Mouse (Mus musculus) 3134 (cell line): Measurements from ENCODE around the gene Galnt4.
A peak's percentile ranks its signal among the peaks of the same experiment; 100 is the strongest.

Experiments used
- DNase-seq: peaks from one replicate; pipeline ENCODE4 v3.0.0-alpha.2; 2011; ENCODE audit warnings: low spot score; ENCODE audit not compliant: insufficient read length; ENCODE audit errors: extremely low read depth

Galnt4 gene

DNA sequence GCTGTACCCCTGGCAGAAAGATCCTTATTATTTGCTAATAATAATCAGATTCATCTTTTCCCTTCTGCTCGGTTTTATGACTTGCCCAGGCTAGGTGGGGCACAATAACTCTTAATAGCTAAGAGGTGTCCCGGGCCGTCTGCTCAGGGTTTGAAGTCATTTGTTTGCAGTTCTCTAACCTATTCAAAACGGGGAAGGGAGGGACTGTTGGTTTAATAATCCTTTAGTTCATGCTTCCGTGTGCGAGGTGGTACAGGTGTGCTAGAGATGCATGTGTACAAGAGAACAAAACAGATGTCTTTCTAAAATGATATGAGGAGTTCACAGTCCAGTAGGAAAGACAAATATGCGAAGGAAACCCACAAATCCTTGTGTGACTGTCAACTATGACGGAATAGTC is 6.3 kb downstream of the Galnt4 start:
- DNase-seq, result no peak

DNA sequence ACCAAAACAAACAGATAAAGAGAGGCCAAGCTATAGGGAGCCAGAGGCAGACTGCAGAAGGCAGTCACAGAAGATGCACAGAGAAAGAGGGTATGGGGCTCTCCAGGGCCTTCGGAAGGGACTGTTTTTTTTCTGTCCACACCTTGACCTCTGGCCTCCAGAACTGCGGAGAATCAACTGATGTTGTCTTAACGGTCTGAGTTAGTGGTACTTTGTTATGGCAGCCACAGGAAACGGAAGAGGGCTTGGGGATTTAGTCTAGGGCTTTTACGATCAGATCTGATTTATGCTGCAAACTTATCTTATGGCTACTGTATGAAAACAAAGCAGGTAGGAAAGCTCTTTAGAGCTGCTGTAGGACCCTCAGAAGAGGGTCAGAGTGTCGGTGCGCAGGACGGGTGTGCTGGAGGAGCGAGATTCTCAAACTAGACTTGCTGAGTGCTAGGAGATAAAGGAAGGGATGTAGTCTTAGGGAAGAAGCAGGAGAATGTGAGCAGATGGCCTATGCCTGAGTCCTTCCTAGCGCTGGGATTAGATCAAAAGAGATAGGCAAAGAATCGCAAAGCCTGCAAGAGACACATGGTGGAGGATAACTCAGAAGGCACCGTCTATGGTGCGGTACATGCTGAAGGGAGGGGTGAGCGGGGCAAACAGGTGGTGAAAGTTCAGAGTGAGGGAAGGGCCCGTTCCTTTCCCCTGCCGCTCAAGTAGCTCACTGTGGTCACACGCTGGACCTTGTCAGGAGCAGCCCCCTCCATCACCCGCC is 7.7 kb downstream of the Galnt4 start:
- no peak for DNase-seq

DNA sequence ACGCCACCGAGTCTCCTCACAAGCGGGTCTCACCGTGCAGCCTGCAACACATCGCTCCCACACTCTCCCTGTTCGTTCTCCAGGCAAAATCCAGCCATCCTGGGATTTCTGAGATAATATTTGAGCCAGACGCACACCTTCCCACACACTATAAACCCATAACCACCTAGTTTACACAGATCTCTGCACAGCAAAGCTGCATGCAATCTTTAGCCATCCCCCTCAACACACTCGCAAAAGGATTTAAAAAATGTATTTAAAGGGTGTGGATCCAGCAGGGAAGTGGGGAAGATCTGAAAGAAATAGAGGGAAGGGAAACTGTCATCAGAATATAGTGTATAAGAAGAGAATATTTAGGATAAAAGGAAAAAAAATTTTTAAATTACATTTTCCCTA is 8.3 kb downstream of the Galnt4 start:
- DNase-seq, result no peak

DNA sequence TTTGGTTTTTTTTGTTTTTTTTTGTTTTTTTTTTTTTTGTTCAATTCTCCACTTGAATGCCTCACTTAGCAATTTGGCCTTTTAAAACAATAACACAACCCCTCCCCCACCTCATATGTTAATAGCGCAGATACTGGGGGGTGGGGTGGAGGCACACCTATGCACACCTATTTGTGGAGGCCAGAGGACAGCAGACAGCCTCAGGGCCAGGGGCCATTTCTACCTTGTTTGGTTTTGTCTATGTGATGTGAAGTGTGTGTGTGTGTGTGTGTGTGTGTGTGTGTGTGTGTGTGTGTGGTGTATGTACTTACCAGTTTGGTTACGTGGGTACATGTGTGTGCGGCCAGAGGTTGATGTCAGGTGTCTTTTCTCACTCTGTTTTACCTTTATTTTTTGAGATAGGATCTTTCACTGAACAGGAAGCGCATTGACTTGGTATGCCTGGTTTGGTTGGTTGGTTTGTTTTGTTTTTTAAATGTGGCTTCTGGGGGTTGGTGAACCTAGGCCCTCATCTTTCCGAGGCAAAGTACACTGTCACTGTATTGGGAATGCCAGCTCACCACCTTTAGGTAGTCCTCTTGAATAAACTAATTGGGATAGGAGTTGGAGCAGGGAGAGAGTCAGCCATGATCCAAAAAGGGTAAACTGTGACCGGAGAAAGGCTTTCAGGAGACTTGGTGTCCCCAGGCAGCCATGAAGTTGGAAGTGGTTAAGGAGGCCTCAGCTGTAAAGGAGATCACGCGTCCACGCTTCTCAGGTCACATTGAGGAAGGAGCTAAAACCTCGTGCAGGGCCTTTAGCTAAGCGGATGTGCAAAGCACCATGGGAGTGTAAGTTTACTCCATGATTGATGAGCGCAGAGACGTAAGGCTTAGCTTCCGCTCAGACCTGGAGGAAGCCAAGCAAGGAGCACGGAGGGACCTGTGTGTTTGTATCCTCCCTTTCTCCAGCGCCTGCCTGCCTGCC is 9.0 kb downstream of the Galnt4 start:
- DNase-seq, result no peak

DNA sequence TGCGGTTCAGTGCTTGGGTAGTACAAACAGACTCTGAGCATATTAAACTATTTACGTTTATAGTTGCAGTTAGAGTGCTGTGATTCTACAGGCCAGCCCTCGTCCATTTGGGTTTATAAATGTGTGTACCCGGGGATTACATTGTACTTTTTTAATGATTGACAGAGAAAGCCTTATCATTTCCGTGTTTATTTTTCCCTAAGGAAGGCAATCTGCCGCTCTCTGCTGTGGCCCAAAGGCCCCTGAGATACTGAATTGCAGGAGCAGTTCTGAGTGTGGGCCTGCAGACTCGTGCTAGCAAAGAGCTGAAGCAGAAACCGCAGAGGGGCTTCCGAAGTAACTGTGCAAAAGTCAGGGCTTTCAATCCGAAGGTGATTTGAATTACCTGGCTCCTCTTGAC is 9.9 kb downstream of the Galnt4 start:
- DNase-seq, result no peak

DNA sequence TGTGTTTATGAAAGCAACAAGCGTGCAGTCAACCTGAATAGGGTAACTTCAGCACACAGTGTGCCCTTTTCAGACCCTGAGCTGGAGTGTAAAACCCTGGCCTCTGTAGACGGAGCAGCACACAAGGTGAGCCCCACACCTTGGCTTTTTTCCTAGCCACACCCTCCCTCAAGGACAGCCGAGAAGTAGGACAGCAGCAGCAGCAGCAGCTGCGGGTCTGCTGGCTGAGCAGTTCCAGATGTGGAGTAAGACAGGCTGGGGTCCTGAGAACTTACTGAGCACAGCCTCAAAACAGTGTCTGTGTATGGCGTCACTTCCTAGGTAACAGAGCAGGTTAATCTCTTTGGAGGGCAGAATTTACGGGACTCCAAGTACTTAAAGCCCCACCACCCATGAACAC is 10.7 kb downstream of the Galnt4 start:
- no peak for DNase-seq

DNA sequence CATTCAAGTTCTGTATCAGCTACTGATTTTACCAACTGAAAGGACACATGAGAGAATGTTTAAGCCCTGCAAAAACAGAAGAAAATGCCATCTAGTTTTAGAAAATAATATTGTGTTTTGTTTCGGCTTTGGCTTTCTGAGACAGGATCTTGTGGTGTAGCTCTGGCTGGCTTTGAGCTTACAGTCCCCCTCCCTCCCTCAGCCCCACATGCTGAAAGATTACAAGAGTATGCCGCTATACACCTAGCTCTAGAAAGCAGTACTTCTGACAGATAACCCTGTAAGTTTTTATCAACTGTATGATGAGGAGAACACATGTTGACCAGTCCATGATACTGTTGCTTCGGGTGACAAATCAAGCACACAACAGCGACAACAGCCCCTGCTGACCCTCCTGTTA is 11.5 kb downstream of the Galnt4 start:
- DNase-seq, result no peak

DNA sequence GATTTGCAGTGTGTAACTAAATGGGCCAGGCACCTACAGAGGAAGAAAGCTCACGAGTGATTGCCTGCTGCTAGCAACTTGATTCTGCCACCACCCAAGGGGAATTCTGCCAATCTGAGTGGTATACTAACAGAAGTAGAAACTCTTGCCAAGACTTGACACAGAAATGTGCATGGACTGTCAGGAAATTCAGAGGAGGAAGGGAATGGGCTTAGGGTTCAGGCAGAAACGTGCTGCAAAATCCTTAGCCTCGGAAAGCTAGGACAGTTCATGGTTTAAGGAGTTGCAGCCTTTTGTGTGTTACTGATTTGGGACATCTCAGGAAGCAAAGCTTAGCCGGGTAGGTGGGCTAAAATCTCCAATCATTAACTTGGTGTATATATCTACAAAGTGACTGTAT is 18.3 kb downstream of the Galnt4 start, which contains the start of gene Phxr2:
Phxr2 (minus strand) TSS at position 101 of the 400 bp plus-strand sequence.
- DNase-seq, result no peak

DNA sequence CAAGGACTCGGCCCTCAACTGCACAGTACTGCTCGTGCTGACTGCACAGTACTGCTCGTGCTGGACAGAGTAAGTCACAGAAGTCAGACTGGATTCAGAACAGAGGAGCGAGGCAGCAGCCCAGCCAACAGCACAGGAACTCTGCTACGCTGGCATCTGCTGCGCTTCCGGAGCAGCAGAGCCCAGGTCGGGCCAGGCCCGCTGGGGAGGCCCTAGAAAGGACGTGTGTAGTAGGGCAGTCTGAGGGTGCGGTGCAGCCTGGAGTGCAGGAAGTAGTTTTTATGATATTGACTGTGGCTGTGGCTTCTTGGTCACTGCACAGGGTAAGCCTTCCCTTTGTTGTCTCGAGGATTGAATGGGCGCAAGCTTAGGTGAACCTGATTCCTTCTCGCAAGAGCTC is 19.0 kb downstream of the Galnt4 start:
- no peak for DNase-seq

DNA sequence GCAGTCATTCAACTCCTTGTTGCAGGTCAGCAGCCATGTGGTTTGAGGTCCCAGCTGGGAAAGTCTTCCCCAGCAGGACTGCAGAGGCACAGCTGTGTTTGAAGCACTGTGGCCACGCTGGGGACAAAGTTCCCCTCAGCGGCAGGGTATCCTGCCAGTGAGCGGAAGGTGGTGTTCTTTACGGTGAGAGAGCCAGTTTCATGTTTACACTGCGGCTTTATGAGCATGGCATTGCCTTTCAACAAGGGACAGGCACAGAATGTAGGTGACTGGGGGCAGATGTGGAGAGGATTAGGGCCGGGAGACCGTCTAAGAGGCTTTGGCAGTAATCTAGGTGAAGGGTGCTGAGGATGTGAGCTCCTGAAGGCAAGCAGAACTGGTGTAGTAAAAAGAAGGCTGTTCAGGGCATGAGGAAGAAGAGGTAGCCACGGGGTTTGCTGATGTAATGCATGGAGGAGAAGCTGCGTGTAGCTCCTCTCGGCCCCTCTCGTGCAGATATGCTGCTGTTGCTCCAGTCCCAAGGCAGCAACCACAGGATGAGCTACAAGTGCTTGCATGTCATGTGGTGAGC is 19.8 kb downstream of the Galnt4 start:
- no peak for DNase-seq

DNA sequence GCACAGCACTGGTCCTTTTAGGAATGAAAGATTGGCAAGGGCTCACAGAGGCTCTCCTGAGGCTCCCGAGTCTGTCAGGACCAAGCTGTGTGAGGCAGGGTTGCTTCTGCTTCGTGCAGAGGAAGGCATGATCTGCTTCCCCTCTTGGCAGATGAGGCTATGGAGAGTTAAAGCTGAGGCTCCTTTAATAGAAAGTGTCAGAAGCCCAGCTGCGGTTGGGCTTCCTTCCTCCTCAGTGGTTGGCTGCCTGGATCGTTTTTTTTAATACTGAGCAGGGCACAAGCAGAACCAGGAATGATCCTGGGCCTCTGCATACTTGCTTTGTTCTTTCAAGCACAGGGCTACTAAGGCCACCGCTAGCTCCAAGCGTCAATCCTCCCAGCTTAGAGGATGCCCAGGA is 22.7 kb downstream of the Galnt4 start:
- no peak for DNase-seq

DNA sequence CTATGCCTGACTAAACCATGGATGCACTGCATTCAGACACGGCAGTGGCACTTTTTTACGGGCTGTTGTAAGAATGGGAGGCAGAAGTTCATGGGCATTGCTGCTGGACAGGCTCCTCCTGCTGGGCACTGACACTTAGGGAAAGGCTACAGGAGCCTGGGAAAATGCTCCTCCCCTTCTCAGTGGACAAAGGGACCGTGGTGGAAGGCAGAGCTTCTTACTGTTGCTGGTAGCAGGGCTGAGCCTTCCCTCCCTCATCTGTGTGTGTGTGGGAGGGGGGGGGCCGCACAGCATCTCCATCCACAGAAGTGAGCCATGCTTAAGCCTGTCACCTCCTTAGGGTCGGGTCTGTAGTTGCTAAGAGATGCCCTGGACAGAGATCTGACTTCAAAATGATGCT is 23.3 kb downstream of the Galnt4 start:
- DNase-seq, result no peak

DNA sequence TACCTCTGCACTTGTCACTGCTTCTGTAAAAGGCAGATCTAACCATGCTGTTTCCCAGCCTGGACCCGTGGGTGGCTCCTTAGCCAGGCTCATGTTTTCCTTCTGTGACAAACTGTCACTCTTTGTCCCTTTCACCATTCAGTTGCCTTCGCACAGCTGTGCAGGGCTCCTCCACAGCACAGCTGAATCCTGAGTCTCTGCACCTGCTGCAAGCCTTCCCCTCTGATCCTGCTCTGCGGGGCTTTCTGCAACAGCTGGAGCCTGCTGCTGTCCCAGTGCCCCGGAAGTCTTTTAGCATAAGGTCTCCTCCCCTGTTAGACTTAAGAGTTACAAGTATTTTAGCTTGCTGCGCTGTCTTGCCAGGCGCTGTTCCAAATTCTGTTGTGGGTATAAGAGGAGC is 24.2 kb downstream of the Galnt4 start:
- DNase-seq, result no peak

DNA sequence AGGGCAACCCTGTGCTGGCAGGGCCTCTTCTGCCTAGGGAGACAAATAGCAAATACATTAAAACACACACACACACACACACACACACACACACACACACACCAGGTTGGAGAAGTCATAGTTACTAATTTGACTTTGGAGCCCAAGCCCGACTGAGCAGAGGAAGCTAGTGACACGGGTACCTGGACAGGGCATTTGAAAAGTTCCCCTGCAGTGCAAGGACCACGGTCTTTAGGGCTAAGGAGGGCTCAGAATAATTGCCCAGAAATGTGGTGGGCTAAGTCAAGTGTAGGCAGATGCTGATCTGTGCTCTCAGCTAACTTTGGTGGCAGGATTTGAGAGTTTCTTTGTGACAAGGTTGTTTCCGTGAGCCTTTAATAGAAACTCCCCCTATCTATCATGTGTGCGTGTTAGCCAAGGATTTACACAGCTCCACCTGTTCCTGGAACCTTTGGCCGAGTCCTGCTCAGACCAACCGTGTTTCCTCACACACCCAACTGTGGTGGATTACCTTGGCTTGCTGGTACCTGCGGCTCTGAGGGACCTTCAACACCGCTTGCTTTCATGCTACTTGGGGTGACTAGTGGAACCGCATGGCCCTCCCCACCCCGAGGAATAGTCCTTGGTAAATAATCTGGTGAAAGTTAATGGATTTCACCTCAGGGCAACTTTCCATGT is 24.8 kb downstream of the Galnt4 start:
- no peak for DNase-seq

DNA sequence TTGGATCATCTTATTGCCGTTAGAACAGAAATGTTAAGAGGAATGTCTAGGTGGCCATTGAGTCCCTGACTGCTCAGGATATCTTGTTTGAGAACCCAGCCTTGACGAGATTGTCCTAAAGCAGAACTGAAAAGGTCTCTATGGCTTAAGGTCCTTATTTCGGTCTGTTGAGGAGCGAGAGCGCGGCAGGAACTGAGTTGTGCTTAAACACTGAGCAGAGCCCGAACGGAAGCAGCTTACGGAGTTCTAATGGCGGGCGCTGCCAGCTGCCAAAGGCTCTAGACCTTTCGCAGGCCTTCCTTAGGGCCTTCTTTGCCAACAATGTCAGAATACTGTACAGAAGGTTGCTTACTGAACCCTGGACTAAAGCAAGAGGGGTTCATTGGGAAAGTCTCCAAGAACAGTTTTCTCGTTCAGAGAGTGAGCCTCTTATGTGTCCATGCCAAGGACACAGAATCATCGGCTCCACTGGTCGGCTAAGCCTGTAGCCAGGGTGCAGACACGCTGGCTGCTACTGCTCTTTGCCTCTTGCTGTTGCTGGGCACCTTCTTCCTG is 25.4 kb downstream of the Galnt4 start:
- DNase-seq, result no peak

DNA sequence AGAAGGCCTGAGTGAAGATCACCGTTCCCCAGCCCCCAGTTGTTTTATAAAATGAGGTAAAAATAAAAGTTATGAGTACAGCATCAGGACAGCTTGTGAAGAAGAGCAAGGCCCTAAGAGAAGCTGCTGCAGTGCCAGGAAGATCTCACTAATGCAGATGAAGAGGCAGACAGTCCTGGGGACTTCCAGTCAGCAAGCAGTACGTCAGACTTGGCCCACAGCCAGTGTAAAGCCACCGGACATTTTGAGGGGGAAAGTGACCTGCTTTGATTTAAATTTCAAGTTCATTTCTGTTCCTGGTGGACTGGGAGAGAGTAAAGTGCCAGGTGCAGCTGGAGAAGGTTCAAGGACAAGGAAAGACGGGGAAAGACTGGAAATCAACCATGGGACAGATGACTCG is 28.4 kb downstream of the Galnt4 start:
- DNase-seq, result no peak

DNA sequence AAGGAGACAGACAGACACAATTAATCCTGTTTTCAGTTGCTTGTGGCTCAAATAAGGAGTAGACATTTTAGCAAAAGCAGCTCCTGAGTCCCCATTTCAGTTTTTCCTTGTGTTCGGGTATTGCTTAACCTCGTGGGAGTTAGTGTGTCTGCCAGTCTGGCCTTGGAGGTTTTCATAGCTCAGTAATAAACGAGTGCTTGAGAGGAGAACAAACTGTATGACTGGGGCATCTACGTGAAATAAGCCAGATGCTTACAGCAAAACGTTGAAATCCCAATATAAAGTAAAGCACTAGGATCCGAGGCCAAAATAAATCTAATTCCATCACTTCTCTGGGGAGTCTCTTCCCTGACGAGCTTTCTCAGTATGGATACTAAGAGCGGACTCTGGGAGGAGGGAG is 37.7 kb downstream of the Galnt4 start:
- DNase-seq, result no peak

DNA sequence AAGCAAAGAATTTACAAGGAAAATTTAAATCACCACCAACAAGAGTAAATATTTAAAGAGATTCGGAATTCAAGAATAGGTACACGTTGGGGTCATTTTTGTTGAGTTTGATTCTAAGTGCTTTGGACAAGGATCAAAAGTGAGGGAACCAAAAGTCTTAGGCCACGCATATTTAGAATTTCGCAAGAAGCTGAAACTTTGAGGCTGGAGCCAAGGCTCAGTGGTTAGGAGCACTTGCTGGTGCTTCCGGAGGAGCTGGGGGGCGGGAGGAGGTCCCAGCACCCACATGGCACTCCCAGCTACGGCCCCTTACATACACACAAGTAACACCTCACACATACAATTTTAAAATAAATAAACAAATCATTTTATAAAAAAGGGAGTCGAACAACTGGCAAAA is 38.6 kb downstream of the Galnt4 start:
- DNase-seq, result peak; percentile 15

DNA sequence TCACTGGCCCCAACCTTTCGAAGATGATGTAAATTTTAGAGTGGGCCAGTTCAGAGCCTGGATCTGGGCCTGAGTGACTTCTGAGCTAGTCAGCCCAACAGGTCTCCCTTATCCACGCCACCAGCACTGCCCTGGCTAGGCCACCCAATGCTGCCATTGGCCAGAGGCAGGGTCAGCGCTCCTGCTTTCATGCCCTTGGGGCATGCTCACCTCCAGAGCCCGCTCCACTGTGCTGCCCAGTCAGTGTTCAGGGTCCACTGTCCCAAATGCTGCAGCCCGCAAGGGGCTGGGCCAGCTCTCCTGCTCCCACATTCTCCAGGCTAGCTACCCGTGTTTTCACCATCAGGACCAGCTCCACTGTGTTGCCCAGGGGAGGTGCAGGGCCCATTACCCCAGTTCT is 42.1 kb downstream of the Galnt4 start:
- DNase-seq, result no peak

DNA sequence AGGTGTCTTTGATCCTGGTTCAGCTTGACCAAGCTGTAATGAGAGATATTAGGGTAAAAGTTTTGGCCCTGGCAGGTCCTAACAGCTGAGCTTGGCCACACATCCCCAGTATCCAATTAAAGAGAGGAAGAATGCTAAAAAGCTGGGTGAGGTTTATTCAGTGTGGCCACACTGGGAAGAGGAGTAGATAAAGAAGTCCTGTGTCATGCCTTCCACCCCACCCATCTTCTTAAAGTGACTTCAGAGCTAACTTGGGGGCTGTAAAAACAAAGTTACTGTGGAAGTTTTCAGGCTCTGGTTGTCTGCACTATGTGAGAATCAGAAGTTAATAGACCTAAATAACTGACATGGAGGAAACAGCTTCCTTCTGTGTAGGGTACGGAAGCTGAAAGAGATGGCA is 43.6 kb downstream of the Galnt4 start:
- no peak for DNase-seq

DNA sequence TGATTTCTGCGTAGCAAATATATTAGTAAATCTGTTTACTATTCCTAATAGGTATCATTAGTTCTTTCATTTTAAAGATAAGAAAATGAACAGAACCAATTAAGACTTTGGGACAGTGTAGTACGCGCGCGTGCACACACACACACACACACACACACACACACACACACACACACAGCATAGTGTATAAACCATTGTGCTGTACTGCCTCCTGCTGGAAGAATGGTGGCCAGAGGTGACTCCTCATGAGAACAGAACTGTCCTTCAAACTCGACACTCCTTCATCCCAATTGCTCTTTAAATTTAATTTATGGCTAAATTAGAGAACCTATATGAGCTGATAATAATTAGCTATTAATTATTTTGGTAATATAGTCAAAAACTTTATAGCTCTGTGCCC is 44.1 kb downstream of the Galnt4 start:
- no peak for DNase-seq
